Mouse (Mus musculus) CH12F3 (cell line): ENCODE results near the gene Nupr1.

Experiments used
- in situ Hi-C: fragments of 300-500 bp; cut with MboI; formaldehyde crosslinking; loops from 2 replicates; pipeline ENCODE4 v1.14.3; 2020; ENCODE audit warnings: low sequenced_read_pairs

Gene Nupr1

DNA sequence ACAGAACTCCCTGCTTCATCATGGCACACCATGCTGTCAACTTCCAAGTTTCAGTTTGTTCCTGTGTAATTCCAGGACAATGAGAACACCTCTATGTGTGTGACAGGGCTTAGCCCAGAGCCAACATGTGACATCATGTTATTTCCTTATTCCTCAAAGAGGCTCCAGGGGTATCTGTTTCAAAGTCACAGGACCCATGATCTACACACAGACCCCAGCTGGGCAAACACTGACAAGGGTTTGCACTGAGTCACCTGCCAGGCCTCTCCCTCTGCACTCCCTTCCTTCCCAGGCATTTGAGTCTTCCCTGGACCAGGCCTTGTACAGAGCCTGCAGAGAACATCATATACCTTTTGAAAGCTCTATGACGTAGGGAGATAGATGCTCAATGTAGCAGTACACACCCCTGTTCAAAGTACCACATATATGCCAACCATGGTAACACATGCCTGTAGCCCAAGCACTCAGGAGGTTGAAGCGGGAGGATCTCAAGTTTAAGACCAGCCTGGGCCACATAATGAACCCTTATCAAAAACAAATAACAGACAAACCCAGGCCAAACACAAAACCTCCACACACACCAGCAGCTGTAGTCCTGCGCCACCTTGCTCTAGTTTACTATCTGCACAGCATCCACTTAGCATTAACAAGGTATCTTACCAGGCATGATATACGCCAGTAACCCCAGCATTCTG lies at the start of gene Nupr1:
Gene Nupr1 (minus strand): TSS at position 38 of the 695 bp plus-strand sequence.
- in situ Hi-C loops, result loop anchor here (10.0 kb wide), 1 partner anchor 56 kb away; no protein-coding TSS in a partner anchor

DNA sequence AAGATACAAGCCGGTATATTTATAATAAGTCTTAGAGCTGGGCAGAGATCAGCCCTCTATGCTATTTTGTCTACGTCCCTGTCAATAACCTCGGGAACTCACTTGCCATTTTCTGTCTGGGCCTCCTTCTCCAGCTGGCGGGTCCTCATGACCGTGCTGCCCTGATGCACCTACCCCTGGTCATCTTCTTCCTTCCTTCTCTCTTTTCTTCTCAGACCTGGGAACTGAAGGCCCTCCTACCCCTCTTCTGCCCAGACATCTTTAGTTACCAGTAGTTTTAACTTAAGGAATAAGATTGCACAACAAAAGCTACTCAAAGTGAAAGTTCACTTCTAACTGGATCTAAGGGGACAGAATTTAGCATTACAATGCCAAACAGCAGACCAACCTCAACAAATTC lies 49.0 kb upstream of the Nupr1 start:
- in situ Hi-C loops, result no loop called here

DNA sequence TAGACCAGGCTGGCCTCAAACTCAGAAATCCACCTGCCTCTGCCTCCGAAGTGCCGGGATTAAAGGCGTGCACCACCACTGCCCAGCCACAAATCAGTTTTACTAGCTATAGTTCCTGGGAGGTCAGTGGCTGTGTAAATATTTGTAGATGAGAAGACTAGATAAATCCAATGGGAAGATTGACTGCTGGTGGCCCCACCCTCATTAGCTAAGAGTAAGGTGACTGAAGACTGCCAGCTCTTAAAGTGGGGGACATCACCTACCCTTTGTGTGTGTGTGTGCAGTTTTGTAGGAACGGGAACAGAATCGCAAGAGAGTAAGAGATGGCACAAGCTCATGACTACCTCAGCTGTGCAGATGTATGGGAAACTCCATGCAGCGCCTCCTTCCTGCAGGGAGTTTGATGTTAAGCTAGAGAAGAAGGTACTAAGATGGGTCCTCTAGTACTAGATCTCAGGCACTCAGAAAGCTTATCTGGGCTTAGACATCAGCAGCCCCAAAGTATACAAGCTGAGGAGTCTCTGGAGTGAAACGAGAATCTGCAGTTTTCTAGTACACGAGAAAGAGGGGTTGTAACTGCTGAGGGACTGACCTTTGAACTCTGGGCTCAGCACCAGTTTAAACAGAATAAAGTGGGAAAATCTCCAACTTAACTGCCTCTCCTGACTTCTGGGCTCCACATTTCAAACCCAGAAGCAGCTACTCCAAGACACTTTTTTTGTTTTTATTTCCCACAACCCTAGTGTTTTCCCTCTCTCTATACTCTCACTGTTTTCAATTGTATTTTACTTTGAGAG lies 48.1 kb upstream of the Nupr1 start:
- in situ Hi-C loops, result no loop called here

DNA sequence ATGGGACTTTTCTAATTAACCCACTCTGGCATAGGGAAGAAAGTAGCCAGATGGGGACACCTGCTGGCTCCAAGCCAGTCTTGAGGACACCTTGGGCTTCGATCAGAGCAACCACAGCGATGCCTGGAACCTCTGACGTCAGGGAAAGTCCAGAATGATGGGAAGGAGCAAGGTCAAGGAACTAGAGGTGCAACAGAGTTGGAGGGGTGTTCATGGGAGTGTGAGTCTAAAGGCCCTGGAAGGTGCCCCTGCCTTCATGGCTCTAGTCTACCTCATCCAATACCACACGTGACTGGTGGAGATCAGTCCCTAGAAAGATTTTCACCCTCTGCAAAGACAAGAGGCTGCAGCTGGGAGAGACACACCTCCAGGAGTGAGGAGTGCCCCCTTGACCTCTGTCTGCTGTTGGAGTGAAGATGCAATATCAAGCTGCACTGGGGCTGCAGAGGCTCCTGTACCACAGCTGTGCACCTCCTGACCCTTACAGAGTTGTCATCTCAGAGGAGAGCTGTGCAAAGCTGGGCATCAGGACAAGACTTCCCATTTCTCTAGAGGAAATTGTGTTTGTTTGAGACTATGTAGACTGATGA lies 46.1 kb upstream of the Nupr1 start:
- in situ Hi-C loops, result no loop called here

DNA sequence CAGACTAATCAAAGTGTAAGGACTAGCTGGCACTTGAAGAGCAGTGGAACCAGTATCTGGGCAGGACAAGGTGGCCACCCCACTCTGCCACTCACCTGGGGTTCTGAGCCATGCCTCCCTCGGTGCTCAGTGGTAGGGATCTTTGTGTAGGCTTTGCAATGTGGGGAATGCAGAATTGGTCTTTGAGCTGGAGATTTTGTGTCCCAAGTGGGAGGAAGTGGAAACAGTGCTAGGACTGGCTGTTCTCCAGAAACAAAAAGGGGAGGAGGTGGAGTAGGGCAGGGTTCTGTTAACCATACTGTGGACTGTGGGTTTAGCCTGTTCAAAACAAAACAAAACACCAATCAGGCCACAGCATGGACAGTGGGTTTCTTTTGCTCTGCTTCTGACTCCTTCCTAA lies 45.5 kb upstream of the Nupr1 start, which contains the start of gene Sult1a1:
Gene Sult1a1 (minus strand): TSS at position 226 of the 400 bp plus-strand sequence.
- in situ Hi-C loops, result no loop called here

DNA sequence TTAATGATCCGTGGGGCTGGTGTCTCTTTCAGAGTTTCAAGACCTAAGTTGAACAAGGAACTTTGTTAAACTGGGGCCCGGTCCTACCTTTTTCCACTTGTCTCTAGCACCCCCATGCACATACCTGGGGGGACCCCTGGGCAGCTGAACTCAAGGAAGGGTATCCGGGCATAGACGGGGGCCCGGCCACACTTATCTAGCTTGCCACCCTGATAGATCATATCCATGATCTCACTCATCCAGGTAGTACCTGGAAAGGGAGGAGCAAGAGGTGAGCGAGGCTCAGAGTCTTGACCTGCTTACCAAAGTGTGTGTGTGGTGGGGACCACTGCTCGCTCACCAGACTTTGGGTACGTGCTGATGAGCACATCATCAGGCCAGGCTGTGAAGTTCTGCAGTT lies 44.4 kb upstream of the Nupr1 start:
- in situ Hi-C loops, result no loop called here

DNA sequence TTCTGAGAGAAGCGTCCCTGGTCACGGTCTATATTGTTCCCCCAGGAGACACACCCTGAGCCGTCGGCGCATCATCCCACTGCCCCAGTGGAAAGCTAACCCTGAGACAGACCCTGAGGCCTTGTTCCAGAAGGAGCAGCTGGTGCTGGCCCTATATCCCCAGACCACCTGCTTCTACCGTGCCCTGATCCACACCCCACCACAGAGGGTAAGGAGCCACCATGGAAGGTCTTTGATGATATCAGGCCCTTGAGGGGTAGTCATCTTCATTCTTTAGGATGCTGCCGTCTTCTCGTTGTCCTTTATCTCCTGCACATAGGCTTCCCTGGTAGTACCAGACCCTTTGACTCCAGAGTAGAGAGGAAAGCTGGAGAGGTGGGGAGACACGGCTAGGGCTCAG lies 41.5 kb upstream of the Nupr1 start:
- in situ Hi-C loops, result no loop called here

DNA sequence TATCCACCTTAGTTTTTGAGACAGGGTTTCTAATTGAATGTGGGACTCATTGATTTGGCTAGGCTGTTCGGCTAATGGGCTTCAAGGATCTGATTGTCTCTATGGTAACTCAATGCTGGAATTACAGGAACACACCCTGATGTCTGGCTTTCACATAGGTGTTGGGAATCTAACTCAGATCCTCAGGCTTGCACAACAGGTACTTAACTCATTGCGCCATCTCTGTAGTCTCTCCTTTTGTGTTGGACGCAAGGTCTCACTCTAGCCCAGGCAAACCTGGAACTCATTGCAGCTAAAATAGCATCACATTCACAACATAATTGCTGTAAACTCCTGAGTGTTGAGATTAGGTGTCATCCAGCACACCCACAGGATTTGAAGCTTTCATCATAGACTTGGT lies 39.5 kb upstream of the Nupr1 start:
- in situ Hi-C loops, result no loop called here

DNA sequence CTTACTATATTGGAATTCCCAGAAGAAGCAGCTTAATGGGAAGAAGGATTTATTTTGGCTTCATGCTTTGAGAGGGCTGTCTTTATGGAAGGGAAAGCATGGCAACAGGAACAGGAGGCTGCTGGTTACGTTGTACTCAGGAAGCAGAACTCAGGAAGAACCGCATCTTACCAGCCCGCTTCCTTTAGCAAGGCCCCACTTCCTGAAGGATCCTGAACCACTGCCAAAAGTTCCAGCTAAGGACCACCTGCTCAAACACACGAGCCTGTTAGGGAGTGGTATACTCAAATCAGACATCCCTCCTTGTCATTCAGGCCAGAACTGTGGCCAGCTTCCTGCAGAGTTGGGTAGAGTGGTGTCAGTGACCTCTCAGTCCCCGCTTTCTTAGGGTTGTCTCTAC lies 37.8 kb upstream of the Nupr1 start:
- in situ Hi-C loops, result no loop called here

DNA sequence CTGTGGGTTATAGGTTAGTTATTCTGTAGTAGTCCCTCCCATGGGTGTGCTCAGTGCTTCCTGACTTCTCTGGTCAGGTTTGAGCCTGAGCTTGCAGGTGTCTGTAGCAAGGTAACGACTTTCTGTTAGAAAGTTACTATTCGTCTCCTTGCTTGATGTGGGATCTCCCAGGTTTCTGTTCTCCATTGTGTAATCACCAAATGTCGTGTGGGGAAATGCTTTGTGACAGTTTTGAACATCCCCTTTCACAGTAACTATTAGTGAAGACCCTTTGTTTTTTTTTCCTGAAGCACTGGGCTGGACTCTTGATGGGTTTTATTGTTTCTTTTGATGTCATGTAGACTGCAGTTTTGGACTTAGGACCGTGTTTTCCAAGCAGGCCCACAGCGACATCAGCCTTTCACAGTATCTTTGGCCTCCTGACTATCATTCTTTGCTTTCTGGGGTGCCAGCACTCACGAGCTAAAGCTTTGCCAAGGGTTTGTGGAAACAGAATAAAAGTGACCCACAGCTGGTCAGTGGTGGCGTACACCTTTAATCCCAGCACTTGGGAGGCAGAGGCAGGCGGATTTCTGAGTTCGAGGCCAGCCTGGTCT lies 36.9 kb upstream of the Nupr1 start:
- in situ Hi-C loops, result no loop called here

DNA sequence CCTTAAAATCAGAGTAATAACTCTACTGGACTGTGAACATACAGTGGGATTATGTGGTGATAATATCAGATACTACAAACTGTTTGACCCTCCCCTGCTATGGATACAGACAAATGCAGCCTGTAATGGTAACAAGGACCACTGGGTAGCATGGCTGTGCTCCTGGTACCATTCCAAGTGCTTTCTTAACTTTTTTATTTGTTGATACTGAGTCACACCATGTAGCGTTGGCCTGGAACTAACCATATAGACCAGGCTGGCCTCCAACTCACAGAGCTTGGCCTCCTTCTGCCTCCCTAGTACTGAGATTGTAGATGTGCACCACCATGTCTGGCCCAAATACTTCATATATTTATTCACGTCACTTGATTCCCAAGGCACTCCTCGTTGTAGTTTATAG lies 34.6 kb upstream of the Nupr1 start:
- in situ Hi-C loops, result no loop called here

DNA sequence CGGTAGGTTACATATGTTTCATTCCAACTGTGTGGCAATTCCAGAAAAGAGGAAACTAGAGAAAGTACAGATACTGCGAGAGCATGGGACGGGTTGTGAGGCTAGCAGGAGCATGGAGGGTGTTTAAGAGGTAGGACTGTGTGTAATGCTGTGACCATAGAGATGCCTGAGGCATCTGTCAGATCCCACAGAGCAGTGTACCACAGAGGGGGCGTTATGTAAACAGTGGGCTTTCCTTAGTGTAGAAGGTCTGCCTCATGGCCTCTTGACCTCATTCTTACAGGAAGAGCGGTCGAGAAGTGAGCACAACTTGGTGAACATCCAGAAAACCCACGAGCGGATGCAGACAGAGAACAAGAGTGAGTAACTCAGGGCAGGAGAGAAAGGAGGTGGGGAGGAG lies 33.0 kb upstream of the Nupr1 start:
- in situ Hi-C loops, result no loop called here

DNA sequence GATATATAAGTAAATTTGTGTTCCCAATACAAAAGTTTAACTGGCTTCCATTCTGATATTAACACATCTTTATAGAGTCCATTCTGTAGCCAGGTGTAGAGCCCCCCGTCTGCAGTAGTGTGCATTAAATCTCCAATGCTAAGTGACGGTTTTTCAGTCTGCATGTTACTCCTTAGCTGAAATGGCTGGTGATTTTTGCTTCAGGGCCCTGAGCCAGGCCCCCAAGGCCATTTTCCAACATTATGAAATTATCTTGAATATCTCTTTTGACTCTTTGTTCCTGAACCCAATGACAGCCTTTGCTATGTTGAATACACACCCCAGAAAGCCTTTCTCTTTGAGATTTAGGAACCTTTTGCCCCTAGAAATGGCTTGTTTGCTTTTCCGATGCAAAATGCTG lies 29.1 kb upstream of the Nupr1 start:
- in situ Hi-C loops, result no loop called here

DNA sequence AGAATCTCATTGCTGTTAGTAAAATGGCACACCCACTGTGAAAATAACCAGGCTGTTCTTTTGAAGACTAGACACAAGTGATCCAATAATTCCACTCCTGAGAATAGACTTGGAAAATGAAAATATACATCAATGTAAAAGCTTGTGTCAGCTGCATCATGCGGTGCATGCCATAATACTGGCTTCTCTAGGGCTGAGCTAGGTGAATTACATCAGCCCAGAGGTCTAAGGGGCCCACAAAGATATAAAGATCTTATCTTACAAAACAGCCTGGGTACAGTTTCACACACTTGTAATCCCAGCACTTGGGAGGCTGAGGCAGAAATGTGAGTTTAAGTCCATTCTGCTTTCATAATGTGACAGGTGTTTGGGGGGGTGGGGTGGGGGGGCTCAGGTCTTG lies 26.9 kb upstream of the Nupr1 start:
- in situ Hi-C loops, result no loop called here

DNA sequence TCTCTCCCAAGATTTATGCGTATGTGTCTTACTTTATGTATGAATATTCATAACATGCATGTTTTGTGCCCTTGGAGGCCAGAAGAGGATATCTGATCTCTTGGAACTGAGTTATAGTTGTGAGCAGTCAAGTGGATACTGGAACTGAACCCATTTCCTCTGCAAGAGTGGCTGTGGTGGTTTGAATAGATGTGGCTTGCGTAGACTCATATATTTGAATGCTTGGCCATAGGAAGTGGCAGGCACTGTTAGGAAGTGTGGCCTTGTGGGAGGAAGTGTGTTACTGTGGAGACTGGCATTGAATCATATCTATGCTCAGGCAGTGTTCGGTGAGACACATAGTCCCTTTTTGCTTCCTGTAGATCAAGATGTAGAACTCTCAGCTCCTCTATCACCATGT lies 25.0 kb upstream of the Nupr1 start:
- in situ Hi-C loops, result no loop called here

DNA sequence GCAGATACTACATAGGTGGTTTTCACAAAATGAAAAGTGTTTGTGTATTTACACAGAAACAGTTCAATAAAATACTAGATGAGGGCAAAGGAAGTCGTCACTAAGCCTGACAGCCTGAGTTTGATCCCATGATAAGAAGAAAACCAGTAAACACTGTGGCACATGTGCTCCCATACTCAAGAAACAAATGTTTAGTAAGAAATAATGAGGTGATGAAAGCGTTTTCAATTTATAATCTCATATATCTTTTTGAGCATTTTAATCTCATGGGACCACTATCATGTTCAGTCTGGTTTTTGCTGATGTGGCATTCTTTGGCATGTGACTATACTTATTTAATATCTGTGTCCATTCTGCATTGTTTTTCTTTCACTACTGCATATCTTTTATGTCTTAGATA lies 23.3 kb upstream of the Nupr1 start:
- in situ Hi-C loops, result no loop called here

DNA sequence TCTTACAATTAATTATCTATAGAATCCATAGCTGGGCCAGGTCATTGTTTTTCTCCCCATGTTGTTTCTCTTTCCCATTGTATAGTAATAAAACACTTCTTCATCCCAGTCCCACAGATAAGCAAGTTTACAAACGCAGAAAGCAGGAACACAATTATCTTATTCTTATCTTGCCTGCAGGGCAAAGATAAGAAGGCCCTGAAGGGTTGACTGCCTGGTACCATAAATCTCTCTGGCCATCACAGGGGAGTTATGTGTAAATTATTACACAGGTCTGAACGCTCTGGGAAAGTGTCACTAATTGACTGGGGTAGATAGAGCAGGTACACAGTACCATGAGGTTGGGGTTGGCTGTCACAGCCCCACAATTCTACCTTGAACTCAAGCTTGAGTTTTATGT lies 20.2 kb upstream of the Nupr1 start:
- in situ Hi-C loops, result no loop called here

DNA sequence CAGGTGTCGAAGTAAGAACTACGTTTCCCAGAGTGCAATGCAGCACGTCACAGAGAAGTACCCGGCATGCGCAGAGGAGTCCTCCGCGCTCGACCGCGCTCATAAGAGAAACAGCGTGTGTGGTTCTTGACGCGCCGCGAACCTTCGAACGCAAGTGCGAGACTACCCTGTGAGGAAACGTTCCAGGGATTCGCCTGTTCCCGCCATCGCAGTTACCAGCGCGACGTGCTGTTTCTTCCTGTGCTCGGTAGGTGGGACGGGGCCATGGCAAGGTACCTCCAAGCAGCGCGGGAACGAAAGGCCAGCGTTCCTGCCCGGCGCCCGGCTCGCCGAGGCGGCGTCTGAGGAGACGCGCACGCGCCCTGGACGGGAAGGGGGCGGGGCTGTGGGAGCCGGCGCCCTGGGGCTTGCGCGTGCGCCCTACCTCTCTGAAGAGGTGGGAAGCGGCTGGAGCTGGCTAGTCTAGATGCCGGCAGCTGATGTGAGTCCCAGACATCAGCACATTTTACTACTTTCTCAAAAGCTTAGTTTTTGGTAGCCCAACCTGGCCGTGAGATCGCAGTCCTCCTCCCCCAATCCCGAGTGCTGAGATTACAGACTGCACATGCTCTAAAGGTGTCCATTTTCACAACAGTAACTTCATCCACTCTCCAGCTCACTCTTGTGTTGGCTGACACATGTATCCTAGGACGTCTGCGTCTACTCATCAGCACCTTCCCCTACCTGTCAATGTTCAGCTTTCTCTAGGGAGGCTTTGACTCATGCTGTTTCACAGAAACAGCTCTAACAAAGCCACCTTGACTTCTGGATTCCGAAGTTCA lies 18.8 kb upstream of the Nupr1 start, which contains the start of gene Sgf29:
Gene Sgf29 (plus strand): TSS at position 79 of the 821 bp plus-strand sequence.
- in situ Hi-C loops, result loop anchor here (5.0 kb wide), 1 partner anchor 38 kb away; no protein-coding TSS in a partner anchor

DNA sequence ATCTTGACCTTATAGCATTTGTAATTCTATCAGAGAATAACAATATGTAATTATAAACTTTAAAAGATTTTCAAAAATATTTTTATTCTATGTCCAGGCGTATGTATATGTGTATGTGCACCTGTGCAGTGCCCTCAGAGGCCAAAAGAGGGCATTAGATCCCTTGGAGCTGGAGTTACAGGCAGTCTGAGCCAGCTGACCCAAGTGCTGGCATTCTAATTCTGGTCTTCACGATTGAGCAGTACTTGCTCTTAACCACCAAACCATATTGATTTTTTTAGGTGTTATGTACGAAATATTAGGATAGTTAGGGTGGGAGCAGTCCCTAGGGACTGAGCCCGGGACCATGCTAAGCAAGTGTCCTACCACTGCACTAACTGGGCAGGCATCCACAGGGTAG lies 17.8 kb upstream of the Nupr1 start:
- in situ Hi-C loops, result loop anchor here (5.0 kb wide), 1 partner anchor 39 kb away; no protein-coding TSS in a partner anchor

DNA sequence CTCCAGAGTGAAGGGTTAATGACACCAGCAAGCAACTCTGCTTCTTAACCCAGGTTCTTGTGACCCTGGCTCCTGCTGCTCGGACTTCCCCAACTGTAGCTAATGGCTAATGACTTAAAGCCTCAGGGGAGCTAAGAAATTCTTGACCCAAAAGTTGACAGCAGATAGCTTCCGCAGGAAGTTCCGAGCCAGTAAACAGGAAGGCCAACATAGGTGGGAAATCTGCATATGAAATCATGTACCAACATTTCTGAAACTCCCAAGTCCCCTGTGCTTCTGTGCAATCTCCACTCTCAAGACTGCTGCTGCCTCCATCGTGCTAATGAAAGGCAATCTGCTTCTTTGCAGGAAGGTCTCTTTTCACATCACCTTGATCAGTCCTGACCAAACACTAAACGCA lies 15.0 kb upstream of the Nupr1 start:
- in situ Hi-C loops, result loop anchor here (5.0 kb wide), 1 partner anchor 42 kb away; no protein-coding TSS in a partner anchor
